Mouse (Mus musculus) megakaryocyte progenitor cell, adult 5-6 weeks (primary cell): ENCODE data around the gene Isyna1. TPM values are rescaled to one million over a fixed set of nuclear protein-coding genes. Genes with fewer than 3 reads are reported as not detected.

Experiments used
- ATAC-seq: replicated peaks from 2 replicates; pipeline ENCODE4 v1.8.0; 2016; ENCODE audit warnings: mild to moderate bottlenecking, moderate TSS enrichment, inconsistent platforms; ENCODE audit not compliant: poor library complexity
- total RNA-seq, 2 experiments: library from RNA; stranded (forward) in 1 of 2; stranded (reverse) in 1 of 2; fragments of 157-497, 149-512 nt in 1 of 2; fragments of 200-1000 nt in 1 of 2; gene quantifications; 2 replicates each; pipeline versions ENCODE4 v1.2.3 to v1.2.4; 2015 to 2017

Isyna1 gene
- total RNA-seq, 2 experiments from 2014 or later, result 26.1 to 42.9 TPM

DNA sequence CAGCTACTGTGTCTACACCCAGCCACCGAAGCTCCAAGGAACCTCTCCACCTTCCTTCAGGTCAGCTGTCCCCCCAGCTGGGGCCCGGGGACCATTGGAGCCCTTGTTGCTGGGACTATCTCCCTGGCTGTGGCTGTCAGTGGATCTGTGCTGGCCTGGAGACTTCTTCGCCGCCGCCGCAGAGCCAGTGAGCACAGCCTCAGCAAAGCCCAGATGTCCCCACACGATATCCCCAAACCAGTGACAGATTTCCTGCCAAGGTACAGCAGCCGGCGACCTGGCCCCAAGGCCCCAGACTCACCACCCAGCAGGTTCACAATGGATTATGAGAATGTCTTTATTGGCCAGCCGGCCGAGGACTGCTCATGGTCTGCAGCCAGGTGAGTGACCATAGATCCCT is 23.8 kb downstream of the Isyna1 start:
- peak; percentile 29 for ATAC-seq

- ATAC-seq, result peak; percentile 80
Observed at GRCm38 (mm10) chr8:70618888-70619334, 24.7 kb downstream of the Isyna1 start.

DNA sequence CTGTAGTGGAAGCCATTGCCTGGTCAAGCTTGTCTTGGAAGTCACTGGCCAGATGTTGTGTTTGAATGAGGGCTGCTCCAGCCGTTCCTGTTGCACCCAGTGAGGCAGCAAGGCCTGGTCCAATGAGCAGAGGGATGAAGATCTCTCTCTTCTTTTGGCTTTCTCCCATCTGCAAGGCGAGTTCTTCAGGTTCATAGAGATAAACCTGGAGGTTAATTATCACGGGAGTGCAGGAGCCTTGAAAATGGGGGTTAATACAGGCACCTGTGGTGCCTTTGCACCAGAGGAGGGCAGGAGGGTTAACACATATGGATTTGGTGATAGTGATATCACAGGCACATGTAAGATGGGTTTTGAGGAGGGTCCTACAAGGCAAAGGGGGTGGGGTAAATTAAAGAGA is 28.0 kb downstream of the Isyna1 start:
- ATAC-seq, result peak; percentile 23

GRCm38 (mm10) chr8:70625104-70625503 is 30.9 kb downstream of the Isyna1 start:
- peak; percentile 22; the same call in 1 of the 2 replicates for ATAC-seq

DNA sequence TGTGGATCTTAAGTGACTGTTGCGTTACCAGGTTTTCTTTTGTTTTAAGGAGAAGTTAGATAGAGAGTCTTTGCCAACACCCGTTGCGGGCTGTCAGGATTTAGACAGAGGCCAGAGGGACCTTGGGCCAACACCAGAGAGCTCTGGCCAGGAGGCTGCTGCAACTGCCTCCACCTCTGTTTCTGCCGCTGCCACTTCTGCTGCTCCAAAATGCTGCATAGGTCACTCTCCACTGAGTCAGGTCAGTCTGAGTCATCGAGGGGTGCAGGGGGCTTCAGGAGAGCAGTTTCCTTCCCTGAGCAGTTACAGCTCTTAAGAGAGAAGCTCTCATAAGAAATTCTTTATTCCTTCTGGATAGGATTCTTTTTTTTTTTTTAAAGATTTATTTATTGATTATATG is 32.9 kb downstream of the Isyna1 start:
- no peak for ATAC-seq

DNA sequence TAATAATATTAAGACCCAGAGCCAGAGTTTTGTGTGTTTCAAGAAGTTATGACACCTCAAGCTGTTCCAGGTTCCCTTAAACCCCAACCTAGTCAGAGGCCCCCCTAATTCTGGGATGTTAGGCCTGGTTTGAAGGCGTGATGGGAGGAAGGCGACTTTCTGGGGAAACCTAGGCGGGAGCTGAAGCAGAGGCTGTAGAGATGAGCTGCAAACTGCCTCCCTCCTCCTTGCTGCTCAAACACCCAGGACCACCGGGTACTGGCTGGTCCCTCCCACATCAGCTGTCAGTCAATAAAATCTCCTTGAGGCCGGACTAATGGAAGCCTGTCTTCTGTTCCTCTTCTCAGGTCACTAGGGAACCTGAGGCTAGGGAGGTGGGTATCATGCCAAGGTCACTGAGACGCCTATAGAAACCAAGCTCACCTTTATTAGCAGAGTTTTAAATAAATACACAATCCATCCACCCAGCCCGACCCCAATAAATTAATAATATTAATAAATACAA is 34.9 kb downstream of the Isyna1 start:
- no peak for ATAC-seq

DNA sequence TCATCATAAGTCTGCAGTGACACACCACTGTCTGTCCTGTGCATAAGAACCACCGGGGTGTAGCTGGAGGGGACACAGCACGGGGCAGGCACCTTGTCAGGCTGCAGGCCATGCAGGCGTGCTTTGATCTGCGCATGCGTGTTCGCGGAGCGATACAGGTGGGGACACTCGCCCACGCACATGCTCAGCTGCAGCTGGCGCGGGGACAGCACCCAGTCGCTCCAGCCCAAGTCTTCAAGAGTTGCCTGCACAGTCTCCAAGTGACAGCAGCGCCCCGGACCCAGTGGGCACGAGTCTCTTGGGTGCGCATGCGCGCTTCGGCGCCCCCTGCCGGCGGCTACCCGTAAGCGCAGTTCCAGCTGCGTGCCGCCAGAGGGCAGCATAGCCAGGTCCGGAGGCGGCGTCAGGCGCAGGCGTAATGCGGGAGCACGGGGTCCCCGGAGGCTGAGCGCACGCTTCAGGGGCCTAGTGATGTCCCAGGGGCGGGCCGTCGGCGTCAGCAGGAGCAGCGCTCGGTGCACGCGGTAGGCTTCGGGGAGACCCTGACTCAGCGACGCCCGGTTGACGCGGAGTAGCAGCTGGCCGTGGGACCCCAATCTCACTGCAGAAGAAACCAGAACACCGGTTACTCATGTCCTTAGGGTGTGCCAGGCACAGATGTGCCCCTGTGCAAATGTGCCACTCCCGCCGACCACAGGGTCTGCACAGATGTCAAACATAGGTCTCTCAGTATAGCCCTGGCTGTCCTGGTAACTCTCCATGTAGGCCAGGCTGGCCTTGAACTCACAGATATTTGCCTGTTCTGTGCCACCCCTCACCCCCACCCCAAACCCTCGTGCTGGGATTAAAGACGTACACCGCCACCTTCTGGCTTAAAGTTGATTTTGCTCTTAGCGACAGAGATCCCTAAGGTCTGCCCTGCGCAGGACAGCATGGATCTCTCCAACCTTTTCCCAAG is 35.7 kb downstream of the Isyna1 start:
- ATAC-seq, result peak; percentile 82

- ATAC-seq, result peak; percentile 54
Observed at GRCm38 (mm10) chr8:70630532-70631381, 36.6 kb downstream of the Isyna1 start.

DNA sequence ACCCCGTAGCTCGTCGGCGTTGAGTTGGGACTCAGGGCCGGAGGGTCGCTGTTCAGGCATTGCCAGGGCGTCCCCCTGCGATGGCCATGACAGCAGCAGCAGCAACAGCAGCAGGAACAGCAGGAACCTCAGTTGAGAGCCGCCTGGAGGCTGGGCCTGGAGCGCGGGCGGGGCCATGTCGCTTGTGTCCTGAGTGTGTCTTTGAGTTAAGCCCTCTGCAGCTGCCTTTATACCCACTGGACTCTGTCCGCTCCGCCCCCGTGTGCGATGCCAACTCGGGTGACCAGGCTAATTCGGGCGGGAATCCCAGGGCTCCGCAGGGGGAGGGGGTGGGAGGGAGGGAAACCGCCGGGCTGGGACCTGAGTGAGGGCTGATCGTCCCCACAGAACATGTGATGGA is 37.3 kb downstream of the Isyna1 start:
- no peak for ATAC-seq

GRCm38 (mm10) chr8:70632346-70632892 is 38.2 kb downstream of the Isyna1 start, which contains the start of gene Gdf15:
Gdf15 (minus strand) TSS chr8:70632456.
- ATAC-seq, result no peak

DNA sequence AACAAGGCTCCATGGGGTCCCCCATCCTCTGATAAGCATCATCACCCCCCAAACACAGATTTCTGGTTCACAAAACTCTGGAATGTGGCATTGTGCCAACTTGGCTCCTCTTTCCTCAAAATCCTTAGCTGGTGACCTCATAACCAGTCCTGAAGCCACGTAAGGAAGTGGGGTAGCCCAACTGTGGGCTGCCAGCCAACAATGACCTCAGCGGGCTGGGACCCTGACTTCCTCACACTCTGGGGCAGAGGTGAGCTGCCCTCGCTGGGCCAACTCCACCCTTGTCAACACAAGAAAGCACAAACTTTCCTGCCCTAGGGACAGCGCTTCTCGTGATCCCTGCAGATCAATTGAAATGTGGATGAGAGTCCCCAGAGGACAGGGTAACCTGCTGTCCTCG is 39.9 kb downstream of the Isyna1 start:
- ATAC-seq, result no peak

DNA sequence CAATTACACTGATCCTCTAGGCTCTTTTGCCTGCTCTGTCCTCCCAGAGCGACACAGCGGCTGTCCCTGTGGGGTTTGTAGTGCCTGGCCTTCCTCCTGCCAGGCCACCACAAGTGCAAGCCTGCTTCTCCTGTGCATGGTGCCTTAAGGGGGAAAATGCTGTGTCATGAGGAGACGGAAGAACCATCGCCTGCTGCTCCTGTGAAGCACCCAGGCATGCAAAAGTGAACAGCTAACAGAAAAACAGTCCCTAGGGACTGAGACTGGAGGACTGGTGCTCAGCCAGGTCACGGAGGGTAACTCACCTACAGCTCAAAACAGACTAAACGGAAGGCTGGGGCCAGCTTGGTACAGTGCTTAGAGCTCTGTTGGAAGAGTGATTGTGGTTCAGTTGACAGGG is 41.4 kb downstream of the Isyna1 start:
- ATAC-seq, result peak; percentile 59

DNA sequence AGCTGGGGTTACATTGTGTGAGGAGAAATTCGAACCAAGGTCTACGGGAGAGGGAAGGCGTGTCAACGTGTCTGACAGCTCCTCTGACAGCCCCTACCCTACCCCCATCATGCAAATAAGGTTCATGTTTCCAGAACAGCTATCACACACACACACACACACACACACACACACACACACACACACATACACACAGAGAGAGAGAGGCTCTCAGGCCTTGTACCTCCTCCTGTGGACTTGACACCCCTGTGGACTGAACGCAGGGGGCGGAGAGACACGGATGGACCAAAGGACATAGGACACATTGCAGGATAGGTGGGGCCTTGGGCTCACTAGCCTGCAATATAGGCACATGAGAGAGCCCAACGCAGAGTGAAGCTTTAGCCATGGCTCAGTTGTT is 42.7 kb downstream of the Isyna1 start:
- ATAC-seq, result no peak

GRCm38 (mm10) chr8:70638752-70639151 is 44.6 kb downstream of the Isyna1 start:
- no peak for ATAC-seq

DNA sequence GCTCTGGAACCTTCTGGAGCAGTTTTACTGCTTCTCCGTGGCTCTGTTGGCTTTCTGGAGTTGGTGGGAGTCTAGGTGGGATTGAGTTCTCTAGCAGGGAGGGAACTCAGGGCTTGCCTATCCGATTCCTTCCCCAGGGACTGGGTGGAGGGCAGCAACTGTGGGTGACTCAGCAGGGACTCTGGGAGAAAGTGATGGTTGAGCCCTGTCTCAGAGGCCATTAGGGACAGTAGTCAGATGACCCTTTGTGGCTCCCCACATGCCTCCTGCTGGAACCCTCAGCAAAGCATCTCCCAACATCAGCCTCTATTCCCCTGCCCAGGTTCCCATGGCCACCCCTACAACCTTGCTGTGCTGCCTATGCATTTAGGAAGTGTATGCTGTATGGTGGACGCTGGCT is 48.8 kb downstream of the Isyna1 start:
- no peak for ATAC-seq

DNA sequence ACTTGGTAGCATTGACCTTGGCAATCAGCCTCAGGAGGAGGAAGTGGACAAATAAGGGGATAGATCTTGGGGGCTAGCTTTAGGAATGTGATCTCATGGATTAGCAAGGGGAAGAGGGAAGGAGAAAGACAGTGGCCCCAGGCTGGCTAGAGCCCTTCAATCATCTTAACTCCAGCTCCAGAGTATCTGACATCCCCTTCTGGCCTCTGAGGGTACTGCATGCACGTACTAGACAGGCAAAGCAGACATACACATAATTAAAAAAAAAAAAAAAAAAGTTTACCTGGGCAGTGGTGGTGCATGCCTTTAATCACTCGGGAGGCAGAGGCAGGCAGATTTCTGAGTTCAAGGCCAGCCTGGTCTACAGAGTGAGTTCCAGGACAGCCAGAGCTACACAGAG is 49.9 kb downstream of the Isyna1 start:
- ATAC-seq, result peak; percentile 56

DNA sequence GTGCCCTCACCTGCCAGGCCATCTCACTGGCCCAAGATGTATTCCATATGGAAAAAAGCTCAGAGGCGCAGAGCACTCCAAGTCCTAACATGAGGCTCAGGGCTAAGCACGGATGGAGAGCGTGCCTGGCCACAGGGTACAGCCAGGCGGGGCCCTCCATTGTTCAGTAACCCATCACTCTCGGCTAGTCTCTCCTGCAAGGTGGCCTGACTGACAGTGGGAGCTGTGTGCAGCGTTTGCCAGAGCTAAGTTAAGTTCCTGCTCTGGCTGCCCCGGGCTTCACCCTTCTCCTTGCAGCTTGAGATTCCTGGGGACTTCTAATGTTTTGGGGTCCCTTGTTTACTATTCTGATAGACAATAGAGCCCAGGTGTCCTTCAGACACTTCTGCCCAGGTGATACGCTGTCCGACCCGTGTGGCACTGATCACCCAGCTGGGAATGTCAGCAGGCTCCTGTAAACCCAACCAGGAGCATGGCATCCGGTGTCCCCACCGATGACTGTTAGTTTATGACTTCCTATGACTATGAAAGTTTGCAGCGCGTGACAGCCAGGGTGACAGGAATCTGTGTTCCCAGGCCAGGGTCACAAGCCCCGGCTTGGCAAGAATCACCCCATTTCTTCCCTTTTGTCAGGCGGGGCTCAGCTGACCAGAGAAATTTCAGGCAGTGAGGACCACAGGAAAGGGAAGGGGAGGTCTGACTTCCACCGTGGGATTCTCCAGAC is 51.5 kb downstream of the Isyna1 start:
- ATAC-seq, result no peak

DNA sequence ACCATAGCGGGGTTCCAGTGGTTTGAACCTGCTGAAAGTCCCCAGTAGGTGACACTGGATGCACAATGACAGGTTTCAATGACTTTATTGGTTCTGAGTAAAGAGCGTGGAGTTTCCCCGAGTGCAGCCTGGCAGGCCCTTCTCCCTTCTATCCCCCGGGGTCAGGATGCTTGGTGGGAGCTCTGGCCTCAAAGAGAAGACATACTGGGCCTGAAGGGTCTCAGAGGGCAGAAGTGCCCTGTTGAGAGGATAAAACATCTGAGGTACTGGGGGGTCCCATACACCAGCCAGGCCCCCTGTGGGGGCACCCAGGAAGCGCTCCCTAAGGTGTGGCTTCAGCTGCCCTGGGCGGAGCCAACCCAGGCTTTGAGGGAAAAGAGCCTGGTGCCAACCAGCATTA is 52.2 kb downstream of the Isyna1 start:
- no peak for ATAC-seq

- ATAC-seq, result no peak
Observed at GRCm38 (mm10) chr8:70646775-70647174, 52.6 kb downstream of the Isyna1 start.
